Mouse (Mus musculus): ENCODE data around the gene Olfml2a. TPM values are rescaled to one million over a fixed set of nuclear protein-coding genes. Genes with fewer than 3 reads are reported as not detected.

Olfml2a gene
- polyA plus RNA-seq, 1 experiment from 2014 or later, result 3.5 TPM

GRCm38 (mm10) chr2:38943977-38944376 is 12.2 kb downstream of the Olfml2a start:
- no peak for ATAC-seq (ENCODE audit: insufficient number of reproducible peaks, insufficient read depth, low FRiP score, low read depth)
- Histone ChIP-seq H3K4me2 (replicated peaks; ENCODE audit: low read depth, low read length) (no peak overlapping the region), H3K27me3 (ENCODE audit: control insufficient read depth, insufficient read depth, low read length) (no peaks in the 10 kb centered on the region), H3K4me3 (ENCODE audit: low read depth, low read length) (no peak overlapping the region), H3K36me3 (ENCODE audit: control insufficient read depth, insufficient read depth, low read length) (no peaks in the 10 kb centered on the region), H3K4me1 (ENCODE audit: control insufficient read depth, insufficient read depth, low read length) (no peaks in the 10 kb centered on the region), H3K9me3 (ENCODE audit: control insufficient read depth, low read depth, low read length) (no peaks in the 10 kb centered on the region), H3K9ac (replicated peaks; ENCODE audit: low read depth, low read length) (no peak overlapping the region), H3K27ac (ENCODE audit: low read length) (no peak overlapping the region)
- 56% methylated on average over 2 of the region's 2 CpGs for WGBS

- H3K4me3 ChIP-seq (ENCODE audit: low read depth, low read length), result no peak overlapping the region
- 70% methylated on average over 3 of the region's 3 CpGs for WGBS
- H3K4me2 ChIP-seq (replicated peaks; ENCODE audit: low read depth, low read length), result no peak overlapping the region
- no peaks in the 10 kb centered on the region for H3K36me3 ChIP-seq (ENCODE audit: control insufficient read depth, insufficient read depth, low read length)
- H3K9ac ChIP-seq (replicated peaks; ENCODE audit: low read depth, low read length), result no peak overlapping the region
- H3K27ac ChIP-seq (ENCODE audit: low read length), result no peak overlapping the region
- no peak for ATAC-seq (ENCODE audit: insufficient number of reproducible peaks, insufficient read depth, low FRiP score, low read depth)
- no peaks in the 10 kb centered on the region for H3K9me3 ChIP-seq (ENCODE audit: control insufficient read depth, low read depth, low read length)
- H3K4me1 ChIP-seq (ENCODE audit: control insufficient read depth, insufficient read depth, low read length), result no peaks in the 10 kb centered on the region
- H3K27me3 ChIP-seq (ENCODE audit: control insufficient read depth, insufficient read depth, low read length), result no peaks in the 10 kb centered on the region
These were observed 12.8 kb downstream of the Olfml2a start for GRCm38 (mm10) chr2:38944460-38945161.

- Histone ChIP-seq H3K4me3 (ENCODE audit: low read depth, low read length) (no peak overlapping the region), H3K9ac (replicated peaks; ENCODE audit: low read depth, low read length) (no peak overlapping the region), H3K4me1 (ENCODE audit: control insufficient read depth, insufficient read depth, low read length) (no peaks in the 10 kb centered on the region), H3K36me3 (ENCODE audit: control insufficient read depth, insufficient read depth, low read length) (no peaks in the 10 kb centered on the region), H3K4me2 (replicated peaks; ENCODE audit: low read depth, low read length) (no peak overlapping the region), H3K9me3 (ENCODE audit: control insufficient read depth, low read depth, low read length) (no peaks in the 10 kb centered on the region), H3K27me3 (ENCODE audit: control insufficient read depth, insufficient read depth, low read length) (no peaks in the 10 kb centered on the region), H3K27ac (ENCODE audit: low read length) (no peak overlapping the region)
- WGBS, result 66% methylated on average over 7 of the region's 7 CpGs
- ATAC-seq (ENCODE audit: insufficient number of reproducible peaks, insufficient read depth, low FRiP score, low read depth), result no peak
These were observed 15.8 kb downstream of the Olfml2a start for GRCm38 (mm10) chr2:38947566-38947965.

DNA sequence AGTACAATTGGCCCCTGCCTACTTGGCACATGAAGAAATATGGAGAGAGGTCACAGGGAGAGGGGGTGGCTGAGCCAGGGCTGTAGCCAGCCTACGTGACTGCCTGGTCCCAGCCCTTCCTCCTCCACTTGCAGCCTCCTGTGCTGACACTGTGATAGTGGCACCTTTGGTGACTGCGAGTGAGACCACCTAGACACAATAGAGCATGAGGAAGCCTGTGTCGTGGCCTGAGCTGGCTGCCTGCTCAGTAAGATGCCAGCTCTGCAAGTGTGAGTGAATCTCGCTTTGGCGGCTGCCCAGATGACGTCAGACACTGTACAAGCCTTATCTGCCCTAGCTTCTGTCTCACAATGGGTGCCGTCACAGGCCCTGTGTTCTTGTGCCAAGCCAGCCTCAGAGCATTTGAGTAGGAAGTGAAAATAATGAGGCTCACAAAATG is 18.5 kb downstream of the Olfml2a start:
- Histone ChIP-seq H3K4me2 (replicated peaks; ENCODE audit: low read depth, low read length) (no peak overlapping the region), H3K27ac (ENCODE audit: low read length) (no peak overlapping the region), H3K9ac (replicated peaks; ENCODE audit: low read depth, low read length) (no peak overlapping the region), H3K4me1 (ENCODE audit: control insufficient read depth, insufficient read depth, low read length) (no peaks in the 10 kb centered on the region), H3K9me3 (ENCODE audit: control insufficient read depth, low read depth, low read length) (no peaks in the 10 kb centered on the region), H3K36me3 (ENCODE audit: control insufficient read depth, insufficient read depth, low read length) (no peaks in the 10 kb centered on the region), H3K4me3 (ENCODE audit: low read depth, low read length) (no peak overlapping the region), H3K27me3 (ENCODE audit: control insufficient read depth, insufficient read depth, low read length) (no peaks in the 10 kb centered on the region)
- WGBS, result 75% methylated on average over 7 of the region's 7 CpGs
- peak; percentile 64 for ATAC-seq (ENCODE audit: insufficient number of reproducible peaks, insufficient read depth, low FRiP score, low read depth)

GRCm38 (mm10) chr2:38953152-38953883 is 21.5 kb downstream of the Olfml2a start:
- WGBS, result 79% methylated on average over 5 of the region's 5 CpGs
- ATAC-seq (ENCODE audit: insufficient number of reproducible peaks, insufficient read depth, low FRiP score, low read depth), result no peak
- Histone ChIP-seq H3K9me3 (ENCODE audit: control insufficient read depth, low read depth, low read length) (no peaks in the 10 kb centered on the region), H3K4me1 (ENCODE audit: control insufficient read depth, insufficient read depth, low read length) (no peaks in the 10 kb centered on the region), H3K9ac (replicated peaks; ENCODE audit: low read depth, low read length) (no peak overlapping the region), H3K27ac (ENCODE audit: low read length) (no peak overlapping the region), H3K4me2 (replicated peaks; ENCODE audit: low read depth, low read length) (no peak overlapping the region), H3K27me3 (ENCODE audit: control insufficient read depth, insufficient read depth, low read length) (no peaks in the 10 kb centered on the region), H3K4me3 (ENCODE audit: low read depth, low read length) (no peak overlapping the region), H3K36me3 (ENCODE audit: control insufficient read depth, insufficient read depth, low read length) (no peaks in the 10 kb centered on the region)

DNA sequence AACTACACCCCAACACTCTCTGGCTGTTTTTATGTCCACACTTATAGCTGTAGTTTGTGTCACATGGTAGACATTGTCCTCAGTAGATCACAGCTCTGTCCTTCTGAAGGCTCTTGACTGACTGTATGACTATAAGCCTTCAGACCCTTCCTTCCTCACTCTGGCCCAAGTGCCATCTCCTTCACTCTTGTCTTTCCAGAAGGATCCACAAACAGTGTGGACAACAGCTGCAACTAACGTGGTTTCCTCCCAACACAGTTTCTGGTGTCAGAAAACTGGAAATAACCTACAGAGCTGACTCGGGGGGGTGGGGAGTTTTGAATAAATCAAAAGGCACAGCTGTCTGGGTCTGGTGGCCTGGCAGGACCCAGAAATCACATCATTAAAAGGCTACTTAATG is 24.3 kb downstream of the Olfml2a start:
- Histone ChIP-seq H3K36me3 (ENCODE audit: control insufficient read depth, insufficient read depth, low read length) (no peaks in the 10 kb centered on the region), H3K9ac (replicated peaks; ENCODE audit: low read depth, low read length) (no peak overlapping the region), H3K9me3 (ENCODE audit: control insufficient read depth, low read depth, low read length) (no peaks in the 10 kb centered on the region), H3K4me1 (ENCODE audit: control insufficient read depth, insufficient read depth, low read length) (no peaks in the 10 kb centered on the region), H3K4me3 (ENCODE audit: low read depth, low read length) (no peak overlapping the region), H3K4me2 (replicated peaks; ENCODE audit: low read depth, low read length) (no peak overlapping the region), H3K27me3 (ENCODE audit: control insufficient read depth, insufficient read depth, low read length) (no peaks in the 10 kb centered on the region), H3K27ac (ENCODE audit: low read length) (no peak overlapping the region)
- 66% methylated on average over 2 of the region's 2 CpGs for WGBS
- no peak for ATAC-seq (ENCODE audit: insufficient number of reproducible peaks, insufficient read depth, low FRiP score, low read depth)

GRCm38 (mm10) chr2:38957671-38958223 is 26.0 kb downstream of the Olfml2a start:
- H3K27me3 ChIP-seq (ENCODE audit: control insufficient read depth, insufficient read depth, low read length), result no peaks in the 10 kb centered on the region
- H3K4me3 ChIP-seq (ENCODE audit: low read depth, low read length), result no peak overlapping the region
- H3K9ac ChIP-seq (replicated peaks; ENCODE audit: low read depth, low read length), result no peak overlapping the region
- H3K9me3 ChIP-seq (ENCODE audit: control insufficient read depth, low read depth, low read length), result no peaks in the 10 kb centered on the region
- H3K27ac ChIP-seq (ENCODE audit: low read length), result no peak overlapping the region
- no peak overlapping the region for H3K4me2 ChIP-seq (replicated peaks; ENCODE audit: low read depth, low read length)
- H3K4me1 ChIP-seq (ENCODE audit: control insufficient read depth, insufficient read depth, low read length), result no peaks in the 10 kb centered on the region
- ATAC-seq (ENCODE audit: insufficient number of reproducible peaks, insufficient read depth, low FRiP score, low read depth), result no peak
- WGBS, result 78% methylated on average over 5 of the region's 5 CpGs
- H3K36me3 ChIP-seq (ENCODE audit: control insufficient read depth, insufficient read depth, low read length), result no peaks in the 10 kb centered on the region

DNA sequence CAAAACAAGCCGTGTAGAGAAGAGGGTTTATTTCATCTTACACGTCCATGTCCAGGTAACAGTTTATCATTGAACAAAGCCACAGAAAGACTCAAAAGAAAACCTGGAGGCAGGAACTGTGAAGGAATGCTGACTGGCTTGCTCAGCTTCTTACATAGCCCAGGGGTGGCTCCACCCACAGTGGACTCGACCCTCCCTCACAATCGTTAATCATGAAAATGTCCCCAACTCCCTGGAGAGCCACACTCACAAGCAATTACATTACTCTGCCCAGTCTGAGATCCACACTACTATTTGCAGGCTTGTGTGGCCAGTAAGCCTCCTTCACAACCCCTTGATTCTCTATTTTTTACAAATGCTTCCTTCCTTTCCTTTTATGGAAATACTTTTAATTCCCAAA is 32.4 kb downstream of the Olfml2a start:
- WGBS, result 6% methylated on average over 4 of the region's 4 CpGs
- H3K4me3 ChIP-seq (ENCODE audit: low read depth, low read length), result no peak overlapping the region
- no peaks in the 10 kb centered on the region for H3K27me3 ChIP-seq (ENCODE audit: control insufficient read depth, insufficient read depth, low read length)
- H3K4me1 ChIP-seq (ENCODE audit: control insufficient read depth, insufficient read depth, low read length), result 0 out of 2 replicates have a peak, but pooled peaks cover 4% of the 10 kb centered on the region
- no peaks in the 10 kb centered on the region for H3K36me3 ChIP-seq (ENCODE audit: control insufficient read depth, insufficient read depth, low read length)
- ATAC-seq (ENCODE audit: insufficient number of reproducible peaks, insufficient read depth, low FRiP score, low read depth), result no peak
- no peaks in the 10 kb centered on the region for H3K9me3 ChIP-seq (ENCODE audit: control insufficient read depth, low read depth, low read length)
- H3K4me2 ChIP-seq (replicated peaks; ENCODE audit: low read depth, low read length), result no peak overlapping the region
- H3K27ac ChIP-seq (ENCODE audit: low read length), result no peak overlapping the region
- no peak overlapping the region for H3K9ac ChIP-seq (replicated peaks; ENCODE audit: low read depth, low read length)

All from stomach, embryonic 14.5 days (tissue).